Mouse (Mus musculus): ENCODE measurements around the gene Atp2a3.

GRCm38 (mm10) chr11:72952226-72952625, 8.7 kb upstream of the Atp2a3 start:
- TF ChIP-seq CTCF (IDR thresholded peaks at IDR 0.05; ENCODE audit: low read depth) (no peak), EP300 (IDR thresholded peaks at IDR 0.05; ENCODE audit: low read depth) (no peak)
